Mouse (Mus musculus) spleen, postnatal 10 days (tissue): ENCODE results near the gene Golim4.
"Not testable (repeated sequence)": the region's sequence is repeated elsewhere in the genome, so short reads cannot be mapped to it uniquely, and the experiment has no call there.

ENCODE experiments used
- DNase-seq, 2 experiments: peaks; one replicate each; pipeline ENCODE4 v3.0.0; 2021 to 2022; ENCODE audit warnings: low spot score in 2 of 2

Gene Golim4

GRCm38 (mm10) chr3:75956551-75957302 lies at the start of gene Golim4:
TSS of gene Golim4 (minus strand) at chr3:75956949.
- peak; percentile 78 to 92 for DNase-seq

GRCm38 (mm10) chr3:76005621-76006020 lies 48.9 kb upstream of the Golim4 start:
- DNase-seq, result peak in 1 of 2 experiments; percentile 29

GRCm38 (mm10) chr3:76001156-76001555 lies 44.4 kb upstream of the Golim4 start:
- peak in 1 of 2 experiments; percentile 24 for DNase-seq

GRCm38 (mm10) chr3:76000481-76000880 lies 43.7 kb upstream of the Golim4 start:
- no peak for DNase-seq

- not testable (repeated sequence) for DNase-seq
Measured at GRCm38 (mm10) chr3:75981031-75981750, 24.4 kb upstream of the Golim4 start.

- peak in 1 of 2 experiments; percentile 27 for DNase-seq
Measured at GRCm38 (mm10) chr3:75962784-75963772, 6.3 kb upstream of the Golim4 start.

GRCm38 (mm10) chr3:75955661-75956491 lies 873 bp downstream of the Golim4 start:
- no peak for DNase-seq

GRCm38 (mm10) chr3:75954185-75954584 lies 2.6 kb downstream of the Golim4 start:
- DNase-seq, result no peak

GRCm38 (mm10) chr3:75952328-75953060 lies 4.3 kb downstream of the Golim4 start:
- DNase-seq, result no peak

GRCm38 (mm10) chr3:75950897-75951296 lies 5.9 kb downstream of the Golim4 start:
- no peak for DNase-seq

- DNase-seq, result no peak
Measured at GRCm38 (mm10) chr3:75949358-75949757, 7.4 kb downstream of the Golim4 start.

GRCm38 (mm10) chr3:75948541-75949095 lies 8.1 kb downstream of the Golim4 start:
- DNase-seq, result no peak

GRCm38 (mm10) chr3:75948003-75948402 lies 8.7 kb downstream of the Golim4 start:
- no peak for DNase-seq

- no peak for DNase-seq
Measured at GRCm38 (mm10) chr3:75942303-75943060, 14.3 kb downstream of the Golim4 start.

GRCm38 (mm10) chr3:75941864-75942263 lies 14.9 kb downstream of the Golim4 start:
- DNase-seq, result no peak

- no peak for DNase-seq
Measured at GRCm38 (mm10) chr3:75936152-75936551, 20.6 kb downstream of the Golim4 start.

- DNase-seq, result no peak
Measured at GRCm38 (mm10) chr3:75930659-75931225, 26.0 kb downstream of the Golim4 start.

GRCm38 (mm10) chr3:75929926-75930548 lies 26.7 kb downstream of the Golim4 start:
- no peak for DNase-seq
